Mouse (Mus musculus) left cerebral cortex, adult 2 months (tissue): ENCODE measurements around the gene Deup1. TPM values are rescaled to one million over a fixed set of nuclear protein-coding genes. Genes with fewer than 3 reads are reported as not detected.
"Not testable (repeated sequence)": the region's sequence is repeated elsewhere in the genome, so short reads cannot be mapped to it uniquely, and the experiment has no call there.

Source experiments
- DNase-seq, 2 experiments: peaks; one replicate each; pipeline ENCODE4 v3.0.0; 2021 to 2022; ENCODE audit warnings: low spot score in 2 of 2, mixed read lengths in 1 of 2; ENCODE audit errors: extremely low spot score in 1 of 2
- H3K27ac ChIP-seq: fragments of 200-600 bp; 2 replicates; pipeline ENCODE4 v1.8.1; 2022
- H3K4me3 ChIP-seq: fragments of 200-600 bp; 2 replicates; pipeline ENCODE4 v1.8.1; 2022
- CTCF ChIP-seq: fragments of 200-600 bp; IDR thresholded peaks from 2 replicates; pipeline ENCODE4 v1.8.1; 2022; ENCODE audit warnings: antibody characterized with exemption, mild to moderate bottlenecking, moderate library complexity
- intact Hi-C: fragments of 180-260 bp; cut with DNase I; formaldehyde crosslinking; loops from one replicate; pipeline ENCODE4 v1.15.1; 2025
- total RNA-seq, 2 experiments: library from RNA; stranded (reverse); gene quantifications; 2 replicates each; pipeline ENCODE4 v1.2.3; 2021

Deup1 gene
- total RNA-seq, 2 experiments from 2014 or later, result 0.35 to 0.45 TPM

DNA sequence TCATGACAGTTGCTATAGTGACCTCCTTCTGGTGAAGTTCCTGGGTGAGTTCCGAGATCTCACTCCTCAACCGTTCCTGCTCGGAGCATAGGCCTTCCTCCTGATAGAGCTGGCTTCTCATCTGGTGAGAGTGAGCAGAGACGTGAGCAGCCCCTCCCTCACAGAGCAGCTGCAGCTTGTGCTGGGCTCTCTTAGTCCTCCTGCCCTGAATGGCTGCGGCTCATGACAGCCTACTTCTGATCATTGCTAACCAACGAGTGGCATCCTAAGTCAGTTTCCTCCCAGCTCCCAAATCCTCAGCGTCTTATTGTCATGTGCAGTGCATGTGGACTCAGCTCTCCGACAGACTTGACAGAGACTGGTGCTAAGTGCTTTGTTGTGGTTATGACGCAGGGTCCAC lies 43.5 kb downstream of the Deup1 start:
- H3K27ac ChIP-seq, result no peak overlapping the region
- TF ChIP-seq CTCF, result no peak
- H3K4me3 ChIP-seq, result no peak overlapping the region
- intact Hi-C loops, result no loop called here
- no peak for DNase-seq

DNA sequence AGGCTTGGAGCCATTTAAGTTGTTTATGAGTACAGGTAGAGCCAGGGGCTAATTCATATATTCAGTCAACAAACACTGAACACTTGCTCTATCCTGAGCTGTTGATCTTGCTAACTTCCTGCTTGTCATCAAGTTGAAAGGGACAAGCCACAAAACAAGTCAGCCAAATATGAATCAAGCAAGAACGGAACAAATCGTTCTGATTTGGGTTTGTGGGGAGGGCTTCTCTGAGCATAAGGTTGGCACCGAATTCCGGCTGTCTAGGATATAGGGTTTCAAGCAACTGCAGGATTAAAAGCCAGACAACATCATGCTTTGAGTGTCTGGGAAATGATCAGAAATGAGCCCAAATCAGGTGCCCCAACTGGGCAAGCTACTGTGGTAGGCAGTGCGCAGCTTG lies 45.7 kb downstream of the Deup1 start:
- intact Hi-C loops, result no loop called here
- H3K27ac ChIP-seq, result no peak overlapping the region
- H3K4me3 ChIP-seq, result no peak overlapping the region
- no peak for DNase-seq
- TF ChIP-seq CTCF, result no peak

GRCm38 (mm10) chr9:15580176-15580575 lies 47.6 kb downstream of the Deup1 start:
- TF ChIP-seq CTCF, result no peak
- intact Hi-C loops, result no loop called here
- no peak for DNase-seq
- Histone ChIP-seq H3K27ac (no peak overlapping the region), H3K4me3 (no peak overlapping the region)

DNA sequence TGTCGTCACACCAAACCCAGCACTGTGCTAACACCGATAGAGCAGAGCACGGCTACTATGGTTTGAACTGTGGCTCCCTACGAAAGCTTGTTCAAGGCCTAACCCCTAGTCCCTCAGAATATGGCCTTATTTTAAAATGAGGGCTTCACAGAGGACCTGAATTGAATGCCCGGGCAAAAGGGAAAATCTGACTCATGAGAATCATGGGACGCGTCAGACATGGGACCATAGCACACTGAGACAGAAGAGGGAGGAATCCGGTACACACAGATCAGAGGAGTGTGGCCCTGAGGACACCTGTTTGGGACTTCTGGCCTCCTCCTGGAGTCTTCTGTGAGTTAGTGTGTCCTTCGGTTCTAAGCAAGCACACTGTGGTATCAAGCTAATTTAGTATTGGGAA lies 48.8 kb downstream of the Deup1 start:
- no peak for TF ChIP-seq CTCF
- Histone ChIP-seq H3K4me3 (no peak overlapping the region), H3K27ac (no peak overlapping the region)
- intact Hi-C loops, result no loop called here
- no peak for DNase-seq

- intact Hi-C loops, result no loop called here
- TF ChIP-seq CTCF, result no peak
- Histone ChIP-seq H3K4me3 (no peak overlapping the region), H3K27ac (no peak overlapping the region)
- no peak for DNase-seq
These were observed 49.3 kb downstream of the Deup1 start for GRCm38 (mm10) chr9:15578427-15578826.

GRCm38 (mm10) chr9:15574750-15575454 lies 52.8 kb downstream of the Deup1 start:
- Histone ChIP-seq H3K4me3 (no peak overlapping the region), H3K27ac (no peak overlapping the region)
- DNase-seq, result no peak
- no peak for TF ChIP-seq CTCF
- intact Hi-C loops, result no loop called here

GRCm38 (mm10) chr9:15562353-15562752 lies 65.4 kb downstream of the Deup1 start:
- Histone ChIP-seq H3K27ac (no peak overlapping the region), H3K4me3 (no peak overlapping the region)
- DNase-seq, result no peak
- intact Hi-C loops, result no loop called here
- no peak for TF ChIP-seq CTCF

GRCm38 (mm10) chr9:15560451-15560850 lies 67.3 kb downstream of the Deup1 start:
- H3K4me3 ChIP-seq, result no peak overlapping the region
- intact Hi-C loops, result no loop called here
- no peak for TF ChIP-seq CTCF
- no peak for DNase-seq
- H3K27ac ChIP-seq, result no peak overlapping the region

- Histone ChIP-seq H3K27ac (no peak overlapping the region), H3K4me3 (no peak overlapping the region)
- DNase-seq, result no peak
- intact Hi-C loops, result no loop called here
- TF ChIP-seq CTCF, result no peak
These were observed 74.4 kb downstream of the Deup1 start for GRCm38 (mm10) chr9:15553322-15553721.

- TF ChIP-seq CTCF, result no peak
- intact Hi-C loops, result no loop called here
- no peak for DNase-seq
- no peak overlapping the region for H3K27ac ChIP-seq
- H3K4me3 ChIP-seq, result no peak overlapping the region
These were observed 75.5 kb downstream of the Deup1 start for GRCm38 (mm10) chr9:15551933-15552851.

GRCm38 (mm10) chr9:15551073-15551472 lies 76.7 kb downstream of the Deup1 start:
- intact Hi-C loops, H3K27ac ChIP-seq: not testable (repeated sequence)

DNA sequence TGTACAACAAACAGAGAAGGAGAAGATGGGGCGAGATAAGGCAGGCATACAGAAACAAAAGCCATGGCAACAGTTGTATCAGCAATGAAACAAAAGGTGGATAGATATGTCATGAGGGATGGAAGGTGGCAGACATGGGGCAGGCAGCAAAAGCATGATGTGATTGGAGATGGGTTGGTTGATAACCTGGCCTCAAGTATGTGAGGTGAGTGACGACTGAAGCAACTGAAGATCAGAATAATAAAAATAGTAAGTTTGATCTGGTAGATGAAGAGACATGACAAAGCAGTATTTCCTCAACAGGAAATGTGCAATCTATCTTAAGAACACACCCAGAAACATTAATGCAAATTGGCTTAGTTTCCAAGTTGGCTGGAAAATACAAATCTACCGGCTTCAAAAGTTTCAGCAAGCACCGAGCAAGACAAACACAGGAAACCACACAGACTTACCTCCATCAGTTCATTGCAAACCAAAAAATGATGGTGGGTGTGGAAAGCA lies 77.2 kb downstream of the Deup1 start:
- intact Hi-C loops, result no loop called here
- Histone ChIP-seq H3K4me3 (no peak overlapping the region), H3K27ac (no peak overlapping the region)
- no peak for DNase-seq
- TF ChIP-seq CTCF, result no peak

More at GRCm38 (mm10) chr9:15551073-15551472, 76.7 kb downstream of the Deup1 start:
- DNase-seq, H3K4me3 ChIP-seq: not testable (repeated sequence)
